Comparison of ENCODE assay signal across 24 mouse cellular contexts in genomic region chr15:96098821-96099220, GRCm38 (mm10).
DNase-seq lines count a peak whose midpoint lies in the region; TF ChIP-seq lines count a peak whose summit lies in the region.
"Had no signal": no experiment of that assay in that cellular context is flagged by ENCODE, and none has a peak within 500 bp of the region (broad histone marks: within the 10 kb centered on the region; RNA-seq: fewer than 3 reads in every experiment).

No protein-coding gene starts in this region.

- no peaks in the 10 kb centered on the region for H3K36me3 ChIP-seq in ES-Bruce4 (ENCODE audit: control insufficient read depth, insufficient read depth, low read length, poor library complexity, severe bottlenecking)
- H3K36me3 ChIP-seq: forebrain, embryonic 10.5 days; G1E; heart, embryonic 12.5 days; heart, embryonic 15.5 days; hindbrain, embryonic 12.5 days; hindbrain, embryonic 15.5 days; intestine, embryonic 15.5 days had no signal

- H3K27ac ChIP-seq in ES-Bruce4 (ENCODE audit: insufficient read depth, low read length), result no peak overlapping the region
- peak overlapping the region; percentile 77 for H3K27ac ChIP-seq in brown adipose tissue, adult 24 weeks (replicated peaks; ENCODE audit: low read depth, low read length)
- H3K27ac ChIP-seq: forebrain, embryonic 10.5 days; forebrain, embryonic 13.5 days; heart, embryonic 15.5 days; hindbrain, embryonic 12.5 days; hindbrain, embryonic 15.5 days; intestine, embryonic 15.5 days had no signal

- H3K4me1 ChIP-seq in ES-Bruce4 (ENCODE audit: control insufficient read depth, insufficient read depth, low read length), result no peaks in the 10 kb centered on the region
- H3K4me1 ChIP-seq in brown adipose tissue, adult 24 weeks (ENCODE audit: control insufficient read depth, insufficient read depth, insufficient read length, low read length), result peaks cover 8% of the 10 kb centered on the region; the same call in 1 of the 2 replicates
- H3K4me1 ChIP-seq: forebrain, embryonic 10.5 days; heart, embryonic 12.5 days; heart, embryonic 15.5 days; hindbrain, embryonic 15.5 days; intestine, embryonic 15.5 days had no signal

- no peak for TF ChIP-seq CTCF in ES-Bruce4 (IDR thresholded peaks at IDR 0.05; ENCODE audit: low read depth, low read length)

- no peaks in the 10 kb centered on the region for H3K27me3 ChIP-seq in ES-Bruce4 (ENCODE audit: control insufficient read depth, insufficient read depth, low read length, poor library complexity, severe bottlenecking)
- H3K27me3 ChIP-seq: forebrain, embryonic 13.5 days; heart, embryonic 12.5 days; heart, embryonic 15.5 days; hindbrain, embryonic 12.5 days; hindbrain, embryonic 15.5 days; intestine, embryonic 15.5 days; Patski had no signal

- no peak overlapping the region for H3K9ac ChIP-seq in ES-Bruce4 (ENCODE audit: low read depth, poor library complexity, severe bottlenecking)
- H3K9ac ChIP-seq: forebrain, embryonic 13.5 days; heart, embryonic 12.5 days; heart, embryonic 15.5 days; hindbrain, embryonic 12.5 days; hindbrain, embryonic 15.5 days; intestine, embryonic 15.5 days had no signal

- no peaks in the 10 kb centered on the region for H3K9me3 ChIP-seq in ES-Bruce4 (replicated peaks; ENCODE audit: control insufficient read depth, insufficient read depth, low read length, poor library complexity, severe bottlenecking)
- H3K9me3 ChIP-seq: forebrain, embryonic 10.5 days; forebrain, embryonic 13.5 days; heart, embryonic 12.5 days; heart, embryonic 15.5 days; hindbrain, embryonic 12.5 days; hindbrain, embryonic 15.5 days; intestine, embryonic 15.5 days had no signal

- no peak overlapping the region for H3K4me3 ChIP-seq in ES-Bruce4 (ENCODE audit: low read depth, low read length)
- no peak overlapping the region for H3K4me3 ChIP-seq in brown adipose tissue, adult 24 weeks (ENCODE audit: insufficient read depth, low read depth, low read length)
- H3K4me3 ChIP-seq: forebrain, embryonic 10.5 days; forebrain, embryonic 13.5 days; heart, embryonic 12.5 days; heart, embryonic 15.5 days; hindbrain, embryonic 12.5 days; hindbrain, embryonic 15.5 days; intestine, embryonic 15.5 days had no signal

- peak; percentile 60; the same call in 1 of the 2 replicates for TF ChIP-seq EP300 in ES-Bruce4 (IDR thresholded peaks at IDR 0.05; ENCODE audit: insufficient read depth, low read depth, low read length)

- DNase-seq in heart, adult 11 months, result peak; percentile 93
- DNase-seq in heart, postnatal 36 days, result no peak
- DNase-seq in ES-CJ7 (ENCODE audit: low read depth, low spot score), result peak; percentile 7
- DNase-seq in kidney, postnatal 10 days, result no peak
- DNase-seq: adrenal gland, adult 8-10 months; adrenal gland, postnatal 25 days; cerebellum, adult 18-20 months; cerebellum, adult 9-10 months; cerebellum, postnatal 14 days; gastrocnemius, postnatal 36 days; heart, postnatal 10 days; kidney, adult 11 months; kidney, adult 8-10 months had no signal

- TF ChIP-seq POLR2A in ES-Bruce4 (IDR thresholded peaks at IDR 0.05; ENCODE audit: insufficient read depth, low read length), result no peak

- intact Hi-C loops in heart, postnatal 36 days (cut with DNase I), result no loop called here

Comparison
In these comparisons a context has a peak if more than half of its experiments do, and no peak if none do; other contexts are left out.
1. DNase-seq: peak in heart, adult 11 months (single experiment) and ES-CJ7 (single experiment); none in heart, postnatal 36 days (0 of 2) and kidney, postnatal 10 days (single experiment).